Mouse (Mus musculus): ENCODE data around the gene Iapp.

DNA sequence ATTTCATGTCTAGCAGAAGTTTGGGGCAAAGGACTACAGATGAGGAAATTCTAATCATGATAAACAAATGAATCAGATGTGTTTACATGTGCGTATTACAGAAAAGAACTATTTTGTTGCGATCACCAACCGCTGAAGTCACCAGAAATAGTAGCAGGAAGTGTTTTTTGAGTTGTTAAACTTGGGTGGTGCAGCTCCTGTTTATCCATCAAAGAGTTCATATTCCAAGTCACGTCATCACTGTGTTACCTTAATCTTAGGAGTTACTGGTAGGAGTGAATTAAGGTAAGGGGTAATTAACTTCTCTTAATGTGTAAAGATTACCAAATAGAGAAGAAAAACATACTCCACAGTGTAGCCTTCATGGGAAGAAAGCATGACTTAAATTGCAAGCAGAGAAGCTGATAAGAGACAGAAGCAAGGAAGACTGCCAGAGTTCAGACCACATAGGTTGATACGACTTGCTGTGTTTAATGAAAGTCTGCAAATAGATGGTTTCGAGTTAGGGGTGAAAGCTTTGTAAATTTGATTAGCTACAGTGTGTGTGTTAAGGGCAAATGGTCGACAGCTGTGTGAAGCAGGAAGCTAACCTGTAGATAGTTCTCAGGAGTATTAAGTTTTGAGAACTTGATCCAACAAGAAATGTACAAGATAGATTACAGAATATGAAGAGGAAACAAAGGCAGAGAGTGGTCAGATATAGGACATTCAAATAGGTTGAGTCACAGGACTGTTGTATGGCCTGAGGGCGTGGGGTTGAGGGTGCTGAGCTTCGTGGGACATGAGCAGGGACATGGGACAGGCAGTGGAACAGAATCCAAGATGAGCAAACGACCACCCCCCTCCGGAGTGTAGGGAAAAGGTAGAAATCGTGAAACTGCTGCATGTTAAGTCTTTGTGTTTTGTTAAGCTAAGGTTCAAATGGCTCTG is 48.2 kb downstream of the Iapp start:
- TF ChIP-seq HCFC1 (IDR thresholded peaks at IDR 0.05; ENCODE audit: borderline replicate concordance, insufficient read depth, low read length), result no peak
- no peak for TF ChIP-seq MAFK (IDR thresholded peaks at IDR 0.05; ENCODE audit: insufficient read depth, low read depth, low read length)
- no peak for TF ChIP-seq CHD2 (IDR thresholded peaks at IDR 0.05; ENCODE audit: low read depth, low read length)
- TF ChIP-seq ZC3H11A (IDR thresholded peaks at IDR 0.05; ENCODE audit: borderline replicate concordance, low read depth, low read length), result no peak
- TF ChIP-seq ZNF384 (IDR thresholded peaks at IDR 0.05; ENCODE audit: low read depth, low read length), result no peak
